ENCODE assay signal across 16 mouse cellular contexts in the genomic region with DNA sequence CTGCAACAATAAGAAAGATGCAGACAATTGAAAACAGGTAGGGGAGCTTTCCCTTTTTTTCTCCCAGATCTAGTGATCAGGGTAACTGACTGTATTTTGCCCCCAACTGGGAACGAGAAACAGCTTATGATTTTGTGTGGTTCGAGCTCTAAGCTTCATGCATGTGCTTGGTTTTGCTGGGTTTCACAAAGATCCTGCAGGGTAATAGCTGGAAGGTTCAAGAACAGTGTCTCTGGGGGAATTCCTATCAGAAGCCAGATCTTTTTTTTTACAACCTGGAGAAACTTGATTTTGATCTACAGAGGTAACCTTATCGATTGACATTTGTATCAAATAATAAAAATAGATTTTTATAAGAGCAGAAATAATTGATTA.
"Had no signal": no experiment of that assay in that cellular context is flagged by ENCODE, and none has a peak within 500 bp of the region (broad histone marks: within the 10 kb centered on the region; RNA-seq: fewer than 3 reads in every experiment).

No protein-coding gene starts in this region.

- H3K9me3 ChIP-seq: liver, embryonic 12.5 days; midbrain, embryonic 12.5 days; neural tube, embryonic 12.5 days had no signal

- H3K4me2 ChIP-seq: liver, embryonic 12.5 days; lung, embryonic 14.5 days; midbrain, embryonic 12.5 days; neural tube, embryonic 12.5 days had no signal

- H3K4me3 ChIP-seq: liver, embryonic 12.5 days; midbrain, embryonic 12.5 days; neural tube, embryonic 12.5 days had no signal

- H3K27ac ChIP-seq: liver, embryonic 12.5 days; liver, embryonic 14.5 days; midbrain, embryonic 12.5 days; neural tube, embryonic 12.5 days had no signal

- H3K4me1 ChIP-seq: liver, embryonic 12.5 days; midbrain, embryonic 12.5 days; neural tube, embryonic 12.5 days had no signal

- H3K9ac ChIP-seq: liver, embryonic 12.5 days; liver, embryonic 14.5 days; lung, embryonic 14.5 days; midbrain, embryonic 12.5 days; neural tube, embryonic 12.5 days had no signal

- DNase-seq: lung, adult 18-20 months; lung, embryonic 14.5 days; lung, postnatal 10 days; lung, postnatal 4 days; retina, postnatal 1 day; right cerebral cortex, adult 18-20 months; right cerebral cortex, postnatal 25 days; right cerebral cortex, postnatal 4 days; spleen, adult 18-20 months; thymus, adult 18-20 months; thymus, postnatal 14 days; thymus, postnatal 36 days had no signal

- ATAC-seq: liver, embryonic 12.5 days had no signal

- H3K27me3 ChIP-seq: liver, embryonic 12.5 days; midbrain, embryonic 12.5 days; neural tube, embryonic 12.5 days had no signal

- H3K36me3 ChIP-seq: liver, embryonic 12.5 days; midbrain, embryonic 12.5 days; neural tube, embryonic 12.5 days had no signal
